Mouse (Mus musculus) testis, adult 2 months (tissue): ENCODE measurements around the gene Rp2. TPM values are rescaled to one million over a fixed set of nuclear protein-coding genes. Genes with fewer than 3 reads are reported as not detected.
"Not testable (repeated sequence)": the region's sequence is repeated elsewhere in the genome, so short reads cannot be mapped to it uniquely, and the experiment has no call there.

ENCODE experiments used
- H3K27ac ChIP-seq: fragments of 200-500 bp; 2 replicates; pipeline ENCODE4 v1.5.1; 2012; ENCODE audit warnings: low read depth, low read length; ENCODE audit not compliant: control insufficient read depth, insufficient read depth
- H3K27me3 ChIP-seq: fragments of 200-500 bp; 2 replicates; pipeline ENCODE4 v1.6.1; 2012; ENCODE audit warnings: mild to moderate bottlenecking, low read length, moderate library complexity; ENCODE audit not compliant: control insufficient read depth, insufficient read depth
- H3K36me3 ChIP-seq: fragments of 200-500 bp; 2 replicates; pipeline ENCODE4 v1.6.1; 2012; ENCODE audit warnings: mild to moderate bottlenecking, low read length; ENCODE audit not compliant: control insufficient read depth, insufficient read depth
- H3K4me1 ChIP-seq: fragments of 200-500 bp; 2 replicates; pipeline ENCODE4 v1.6.1; 2012; ENCODE audit warnings: low read length; ENCODE audit not compliant: control insufficient read depth, insufficient read depth
- H3K4me3 ChIP-seq: fragments of 200-500 bp; 2 replicates; pipeline ENCODE4 v1.5.1; 2012; ENCODE audit warnings: low read depth, mild to moderate bottlenecking, low read length, moderate library complexity, mixed read lengths; ENCODE audit not compliant: control insufficient read depth
- CTCF ChIP-seq: fragments of 200-500 bp; IDR thresholded peaks from 2 replicates; pipeline ENCODE4 v1.5.1; 2012; ENCODE audit warnings: low read depth, mild to moderate bottlenecking, inconsistent platforms, low read length, moderate library complexity; ENCODE audit not compliant: control insufficient read depth, insufficient read depth, insufficient replicate concordance
- POLR2A ChIP-seq: fragments of 200-500 bp; IDR thresholded peaks from 2 replicates; pipeline ENCODE4 v1.6.1; 2012; ENCODE audit warnings: low read depth, mild to moderate bottlenecking, inconsistent platforms, low read length, moderate library complexity; ENCODE audit not compliant: control insufficient read depth
- polyA plus RNA-seq: library from polyadenylated mRNA; depleted of rRNA; stranded (reverse); fragments of >200 nt; gene quantifications from 2 replicates; pipeline ENCODE4 v1.2.3, GENCODE M21; 2012

The Rp2 gene
- polyA plus RNA-seq, 1 experiment: 31.5 TPM

GRCm38 (mm10) chrX:20356309-20356708 lies 8.0 kb upstream of the Rp2 start:
- Histone ChIP-seq H3K4me1 (no peaks in the 10 kb centered on the region), H3K27ac (no peak overlapping the region), H3K4me3 (no peak overlapping the region), H3K27me3 (no peaks in the 10 kb centered on the region), H3K36me3 (no peaks in the 10 kb centered on the region)
- TF ChIP-seq POLR2A (no peak), CTCF (no peak)

- no peaks in the 10 kb centered on the region for H3K4me1 ChIP-seq
- no peaks in the 10 kb centered on the region for H3K36me3 ChIP-seq
- no peak overlapping the region for H3K4me3 ChIP-seq
- H3K27ac ChIP-seq: no peak overlapping the region
- no peak for TF ChIP-seq POLR2A
- no peak for TF ChIP-seq CTCF
- H3K27me3 ChIP-seq: no peaks in the 10 kb centered on the region
These were observed 1.8 kb downstream of the Rp2 start for GRCm38 (mm10) chrX:20366036-20366435.

GRCm38 (mm10) chrX:20379347-20380014 lies 15.2 kb downstream of the Rp2 start:
- H3K36me3 ChIP-seq: no peaks in the 10 kb centered on the region
- no peak overlapping the region for H3K4me3 ChIP-seq
- TF ChIP-seq CTCF: no peak
- TF ChIP-seq POLR2A: no peak

GRCm38 (mm10) chrX:20382260-20382659 lies 18.0 kb downstream of the Rp2 start:
- H3K4me1 ChIP-seq: no peaks in the 10 kb centered on the region
- H3K36me3 ChIP-seq: no peaks in the 10 kb centered on the region
- TF ChIP-seq POLR2A (no peak), CTCF (no peak)
- no peak overlapping the region for H3K27ac ChIP-seq
- H3K4me3 ChIP-seq: no peak overlapping the region
- no peaks in the 10 kb centered on the region for H3K27me3 ChIP-seq

More at GRCm38 (mm10) chrX:20379347-20380014, 15.2 kb downstream of the Rp2 start:
- no peak overlapping the region for H3K27ac ChIP-seq
- no peaks in the 10 kb centered on the region for H3K27me3 ChIP-seq
- no peaks in the 10 kb centered on the region for H3K4me1 ChIP-seq

- Histone ChIP-seq H3K27me3 (no peaks in the 10 kb centered on the region), H3K27ac (no peak overlapping the region), H3K4me1 (no peaks in the 10 kb centered on the region), H3K4me3 (no peak overlapping the region), H3K36me3 (no peaks in the 10 kb centered on the region)
- TF ChIP-seq POLR2A: no peak
- TF ChIP-seq CTCF: no peak
These were observed 22.7 kb downstream of the Rp2 start for GRCm38 (mm10) chrX:20387006-20387405.

GRCm38 (mm10) chrX:20391964-20392363 lies 27.7 kb downstream of the Rp2 start:
- not testable (repeated sequence) for H3K4me3 ChIP-seq, H3K27ac ChIP-seq, H3K4me1 ChIP-seq, H3K27me3 ChIP-seq, H3K36me3 ChIP-seq

- no peaks in the 10 kb centered on the region for H3K36me3 ChIP-seq
- no peak overlapping the region for H3K4me3 ChIP-seq
- H3K27me3 ChIP-seq: no peaks in the 10 kb centered on the region
- H3K27ac ChIP-seq: no peak overlapping the region
- TF ChIP-seq CTCF (no peak), POLR2A (no peak)
- no peaks in the 10 kb centered on the region for H3K4me1 ChIP-seq
These were observed 28.7 kb downstream of the Rp2 start for GRCm38 (mm10) chrX:20392942-20393341.

GRCm38 (mm10) chrX:20404068-20404467 lies 39.8 kb downstream of the Rp2 start:
- Histone ChIP-seq H3K4me1 (no peaks in the 10 kb centered on the region), H3K27ac (no peak overlapping the region), H3K36me3 (no peaks in the 10 kb centered on the region), H3K27me3 (no peaks in the 10 kb centered on the region), H3K4me3 (no peak overlapping the region)
- TF ChIP-seq CTCF (no peak), POLR2A (no peak)
